Mouse (Mus musculus): ENCODE measurements around the gene Dyx1c1. TPM values are rescaled to one million over a fixed set of nuclear protein-coding genes. Genes with fewer than 3 reads are reported as not detected.

Dyx1c1 gene
- polyA plus RNA-seq (2015; fragmentation: Nextera tagmentation; extraction: Ambion mirVana): 0.24 and 0.26 TPM in 2 replicates

DNA sequence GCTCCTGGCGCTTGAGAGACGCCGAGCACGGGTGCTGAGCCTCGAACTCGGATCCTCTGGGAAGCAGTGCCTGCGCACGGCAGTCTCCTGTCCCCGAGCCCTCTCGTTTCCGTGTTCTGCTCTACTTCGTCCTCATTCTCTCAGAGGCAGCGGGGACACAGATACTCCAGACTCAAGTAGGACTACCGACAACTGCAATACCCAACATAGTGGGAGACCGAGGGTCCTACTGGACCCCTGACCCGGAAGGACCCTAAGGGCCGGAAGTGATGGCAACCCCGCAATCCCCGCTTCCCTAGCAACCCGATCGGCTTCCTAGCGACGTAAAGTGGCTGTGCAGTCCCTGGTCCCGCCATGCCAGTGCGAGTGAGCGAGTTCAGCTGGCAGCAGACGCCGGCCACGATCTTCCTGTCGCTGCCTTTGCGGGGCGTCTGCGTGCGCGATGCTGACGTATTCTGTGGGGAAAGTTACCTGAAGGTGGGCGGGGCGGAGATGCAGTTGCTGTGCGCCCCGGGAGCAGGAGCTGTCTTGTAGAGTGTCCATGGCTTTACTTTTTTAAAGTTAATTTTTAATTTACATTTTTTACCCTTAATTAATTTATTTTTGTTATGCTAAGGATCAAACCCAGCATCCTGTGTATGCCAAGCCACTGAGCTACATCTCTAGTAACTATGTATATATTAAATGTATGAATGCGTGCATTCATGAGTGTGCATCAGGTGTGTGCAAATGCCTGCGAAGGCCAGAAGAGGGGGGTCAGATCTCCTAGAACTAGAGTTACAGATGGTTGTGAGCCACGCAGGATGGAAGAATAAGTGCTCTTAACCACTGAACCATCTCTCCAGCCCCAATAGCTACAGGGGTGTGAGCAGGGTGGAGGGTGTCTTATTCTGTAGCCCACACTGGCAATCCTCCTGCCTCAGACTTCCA, at the start of gene Dyx1c1, which contains the start of gene Gm44503:
TSS of gene Dyx1c1 (plus strand) at position 265 of the 930 bp plus-strand sequence.
TSS of gene Gm44503 (plus strand) at position 332 of the 930 bp plus-strand sequence.

DNA sequence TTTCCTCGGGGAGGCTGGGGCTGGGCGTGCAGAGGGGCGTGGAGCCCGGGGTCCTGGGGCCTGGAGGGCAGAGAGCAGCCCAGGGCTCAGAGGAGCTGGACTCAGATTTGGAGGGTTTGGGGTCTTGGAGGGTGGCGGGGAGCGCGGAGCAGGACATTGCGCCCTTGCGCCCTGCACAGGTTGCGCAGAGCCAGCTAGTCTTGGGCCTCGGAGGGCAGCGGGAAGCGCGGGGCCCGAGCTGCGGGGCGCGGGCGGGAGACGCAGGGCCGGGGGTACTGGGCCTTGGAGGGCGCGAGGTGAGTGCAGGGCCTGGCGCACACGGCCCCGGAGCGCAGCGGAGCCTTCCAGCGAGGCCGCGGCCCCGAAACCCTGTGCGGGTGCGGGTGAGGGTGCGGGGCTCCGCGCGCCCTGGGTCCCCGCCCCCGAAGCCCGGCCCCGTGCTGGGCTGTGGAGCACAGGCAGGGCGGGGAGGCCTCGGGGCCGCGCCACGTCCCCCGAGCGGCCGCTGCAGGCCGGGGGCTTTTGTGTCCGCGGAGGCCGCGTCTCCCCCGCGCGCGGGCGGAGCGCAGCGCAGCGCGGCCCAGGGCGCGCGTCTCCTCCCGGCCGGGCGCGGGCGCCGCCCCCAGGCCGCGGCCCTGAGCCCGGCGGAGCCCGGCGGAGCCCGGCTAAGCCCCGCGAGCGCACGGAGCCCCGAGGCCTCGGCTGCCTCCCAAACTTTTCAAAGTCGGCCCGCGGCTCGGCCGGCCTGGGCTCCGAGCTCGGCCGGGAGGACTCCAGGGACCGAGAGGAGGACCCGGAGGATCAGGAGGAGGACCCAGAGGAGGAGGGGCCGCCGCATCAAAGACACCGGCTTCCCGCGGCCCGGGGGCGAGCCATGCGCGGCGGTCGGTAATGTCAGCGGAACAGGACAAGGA, 33.3 kb upstream of the Dyx1c1 start, which contains the start of gene Pygo1:
TSS of gene Pygo1 (plus strand) at position 625 of the 914 bp plus-strand sequence.

GRCm38 (mm10) chr9:72985250-72986220, 26.9 kb downstream of the Dyx1c1 start, which contains the start of the genes Ccpg1os and Ccpg1:
Gene Ccpg1os, minus strand, starts transcription at chr9:72985382.
Gene Ccpg1, plus strand, starts transcription at chr9:72985429.

Small RNAs within 50 kb of the gene (microRNA-seq; reads per million reads assigned to microRNA genes)
- 0 reads per million in 2 experiments for gene Gm27353

Other genes starting within 250 kb of the Dyx1c1 start
- 0.22 and 0.41 TPM in 2 replicates for gene Prtg, start 151.9 kb upstream of the Dyx1c1 start, polyA plus RNA-seq (2015; fragmentation: Nextera tagmentation; extraction: Ambion mirVana)
- 1.5 and 1.6 TPM in 2 replicates for gene Pygo1, start 33.1 kb upstream of the Dyx1c1 start, polyA plus RNA-seq (2015; fragmentation: Nextera tagmentation; extraction: Ambion mirVana)
- not detected in 2 replicates for gene Gm44503, start 67 bp downstream of the Dyx1c1 start, polyA plus RNA-seq (2015; fragmentation: Nextera tagmentation; extraction: Ambion mirVana)
- gene Ccpg1os, start 26.6 kb downstream of the Dyx1c1 start, polyA plus RNA-seq (2015; fragmentation: Nextera tagmentation; extraction: Ambion mirVana): 10.4 and 12.6 TPM in 2 replicates
- gene Ccpg1, start 26.6 kb downstream of the Dyx1c1 start, polyA plus RNA-seq (2015; fragmentation: Nextera tagmentation; extraction: Ambion mirVana): 24.8 and 26.3 TPM in 2 replicates
- 2.7 and 3.1 TPM in 2 replicates for gene Pigb, start 81.6 kb downstream of the Dyx1c1 start, polyA plus RNA-seq (2015; fragmentation: Nextera tagmentation; extraction: Ambion mirVana)
- 1.7 and 1.8 TPM in 2 replicates for gene Rab27a, start 86.1 kb downstream of the Dyx1c1 start, polyA plus RNA-seq (2015; fragmentation: Nextera tagmentation; extraction: Ambion mirVana)
- gene Khdc3, start 143.1 kb downstream of the Dyx1c1 start, polyA plus RNA-seq (2015; fragmentation: Nextera tagmentation; extraction: Ambion mirVana): 0.18 TPM in 1 of 2 replicates, not detected in the other
- gene Gm20509, start 143.7 kb downstream of the Dyx1c1 start, polyA plus RNA-seq (2015; fragmentation: Nextera tagmentation; extraction: Ambion mirVana): not detected in 2 replicates
- gene Rsl24d1, start 154.6 kb downstream of the Dyx1c1 start, polyA plus RNA-seq (2015; fragmentation: Nextera tagmentation; extraction: Ambion mirVana): 53.4 and 55.6 TPM in 2 replicates